Mouse (Mus musculus) midbrain, embryonic 15.5 days (tissue): Measurements from ENCODE around the gene Ppp1r27. TPM values are rescaled to one million over a fixed set of nuclear protein-coding genes. Genes with fewer than 3 reads are reported as not detected.
"Not testable (repeated sequence)": the region's sequence is repeated elsewhere in the genome, so short reads cannot be mapped to it uniquely, and the experiment has no call there.

ENCODE experiments used
- ATAC-seq: fragments of 200-750 bp; cut with Nextera tagmentation; replicated peaks from 2 replicates; pipeline ENCODE4 v1.8.0; 2017; ENCODE audit warnings: moderate TSS enrichment
- H3K27ac ChIP-seq: fragments of 300-500 bp; sonication (generic); 2 replicates; pipeline ENCODE4 v1.5.1; 2015; ENCODE audit warnings: mild to moderate bottlenecking, inconsistent platforms
- H3K27me3 ChIP-seq: fragments of 300-500 bp; sonication (generic); replicated peaks from 2 replicates; pipeline ENCODE4 v1.6.1; 2015; ENCODE audit warnings: inconsistent platforms
- H3K36me3 ChIP-seq: fragments of 300-500 bp; sonication (generic); replicated peaks from 2 replicates; pipeline ENCODE4 v1.6.1; 2015; ENCODE audit warnings: inconsistent platforms
- H3K4me1 ChIP-seq: fragments of 300-500 bp; sonication (generic); 2 replicates; pipeline ENCODE4 v1.6.1; 2015; ENCODE audit warnings: inconsistent platforms
- H3K4me2 ChIP-seq: fragments of 300-500 bp; sonication (generic); 2 replicates; pipeline ENCODE4 v1.6.1; 2015; ENCODE audit warnings: inconsistent platforms, mild to moderate bottlenecking, moderate library complexity
- H3K4me3 ChIP-seq: fragments of 300-500 bp; sonication (generic); 2 replicates; pipeline ENCODE4 v1.5.1; 2015; ENCODE audit warnings: mild to moderate bottlenecking, inconsistent platforms
- H3K9ac ChIP-seq: fragments of 300-500 bp; sonication (generic); 2 replicates; pipeline ENCODE4 v1.6.1; 2015; ENCODE audit warnings: mild to moderate bottlenecking, inconsistent platforms
- H3K9me3 ChIP-seq: fragments of 300-500 bp; sonication (generic); 2 replicates; pipeline ENCODE4 v1.6.1; 2016; ENCODE audit warnings: inconsistent platforms
- WGBS: fragments of 180-500 bp; shearing (Covaris S2); methylation state at CpG from one replicate; pipeline ENCODE4 v1.1.7; 2015; ENCODE audit warnings: mixed read lengths; 5-methylcytosine and 5-hydroxymethylcytosine counted together
- polyA plus RNA-seq: library from polyadenylated mRNA; unstranded; fragments of >200 nt; fragmentation: Nextera tagmentation; extraction: Ambion mirVana; gene quantifications from 2 replicates; pipeline ENCODE4 v1.2.1, GENCODE M21; 2015

The Ppp1r27 gene
- polyA plus RNA-seq, result not detected in 2 replicates

GRCm38 (mm10) chr11:120550810-120551440, at the start of gene Ppp1r27:
Gene Ppp1r27 (minus strand): TSS chr11:120551132.
- 92% methylated on average over 28 of the region's 28 CpGs for WGBS
- Histone ChIP-seq H3K27me3 (no peaks in the 10 kb centered on the region), H3K27ac (peak within 1 kb of the TSS; percentile 85), H3K9me3 (no peaks in the 10 kb centered on the region), H3K4me3 (peak within 1 kb of the TSS; percentile 99), H3K4me1 (peaks cover 27% of the 10 kb centered on the region), H3K36me3 (no peaks in the 10 kb centered on the region), H3K4me2 (peak within 1 kb of the TSS; percentile 91), H3K9ac (peak within 1 kb of the TSS; percentile 99)
- no peak for ATAC-seq

DNA sequence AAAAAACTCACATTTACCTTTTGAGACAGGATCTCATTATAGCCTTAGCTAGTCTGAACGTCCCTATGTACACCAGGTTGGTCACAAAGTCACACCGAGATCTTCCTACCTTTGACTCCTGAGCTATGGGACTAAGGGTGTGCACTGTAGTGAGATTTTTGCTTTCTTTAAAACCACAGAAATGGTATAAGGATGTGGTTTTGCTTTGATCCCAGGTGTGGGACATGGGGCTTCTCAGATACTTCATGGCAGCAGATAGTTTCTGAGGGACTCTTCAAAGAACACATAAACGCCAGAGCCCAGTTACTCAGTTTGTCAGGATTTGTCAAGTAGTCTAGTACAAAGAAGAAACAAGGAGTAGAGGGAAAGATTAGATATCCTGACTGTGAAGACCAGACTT, 49.8 kb upstream of the Ppp1r27 start:
- Histone ChIP-seq H3K4me3 (no peak overlapping the region), H3K27me3 (no peaks in the 10 kb centered on the region), H3K4me1 (peaks cover 27% of the 10 kb centered on the region), H3K9ac (no peak overlapping the region), H3K9me3 (no peaks in the 10 kb centered on the region), H3K4me2 (no peak overlapping the region), H3K36me3 (peaks cover 41% of the 10 kb centered on the region), H3K27ac (no peak overlapping the region)
- 94% methylated on average over 3 of the region's 3 CpGs for WGBS
- no peak for ATAC-seq

GRCm38 (mm10) chr11:120598990-120599549, 48.1 kb upstream of the Ppp1r27 start:
- Histone ChIP-seq H3K36me3 (peaks cover 42% of the 10 kb centered on the region), H3K9me3 (no peaks in the 10 kb centered on the region), H3K4me3 (peak overlapping the region; percentile 92), H3K4me1 (peaks cover 27% of the 10 kb centered on the region), H3K4me2 (peak overlapping the region; percentile 86), H3K27ac (peak overlapping the region; percentile 91), H3K9ac (peak overlapping the region; percentile 75), H3K27me3 (no peaks in the 10 kb centered on the region)
- ATAC-seq, result peak; percentile 10; the same call in 1 of the 2 replicates
- 50% methylated on average over 17 of the region's 17 CpGs for WGBS

- peak within 1 kb of the TSS; percentile 91 for H3K27ac ChIP-seq
- peak; percentile 97 for ATAC-seq
- under 1% methylated on average over 82 of the region's 88 CpGs for WGBS
- H3K9me3 ChIP-seq, result no peaks in the 10 kb centered on the region
- peak within 1 kb of the TSS; percentile 90 for H3K9ac ChIP-seq
- peaks cover 27% of the 10 kb centered on the region for H3K4me1 ChIP-seq
- peak within 1 kb of the TSS; percentile 92 for H3K4me2 ChIP-seq
- peak within 1 kb of the TSS; percentile 92 for H3K4me3 ChIP-seq
- H3K36me3 ChIP-seq, result peaks cover 48% of the 10 kb centered on the region
- no peaks in the 10 kb centered on the region for H3K27me3 ChIP-seq
Measured at GRCm38 (mm10) chr11:120598283-120598989, 47.5 kb upstream of the Ppp1r27 start, which contains the start of the genes Alyref and Anapc11. Gene Alyref (minus strand): TSS chr11:120598365. Gene Anapc11 (plus strand): TSS chr11:120598421.

GRCm38 (mm10) chr11:120597240-120598235, 46.6 kb upstream of the Ppp1r27 start:
- 6% methylated on average over 75 of the region's 99 CpGs for WGBS
- Histone ChIP-seq H3K36me3 (peaks cover 50% of the 10 kb centered on the region), H3K9me3 (no peaks in the 10 kb centered on the region), H3K27ac (peak overlapping the region; percentile 91), H3K4me1 (peaks cover 27% of the 10 kb centered on the region), H3K27me3 (no peaks in the 10 kb centered on the region), H3K9ac (peak overlapping the region; percentile 90), H3K4me2 (peak overlapping the region; percentile 92), H3K4me3 (peak overlapping the region; percentile 92)
- peak; percentile 72; the same call in 1 of the 2 replicates for ATAC-seq

DNA sequence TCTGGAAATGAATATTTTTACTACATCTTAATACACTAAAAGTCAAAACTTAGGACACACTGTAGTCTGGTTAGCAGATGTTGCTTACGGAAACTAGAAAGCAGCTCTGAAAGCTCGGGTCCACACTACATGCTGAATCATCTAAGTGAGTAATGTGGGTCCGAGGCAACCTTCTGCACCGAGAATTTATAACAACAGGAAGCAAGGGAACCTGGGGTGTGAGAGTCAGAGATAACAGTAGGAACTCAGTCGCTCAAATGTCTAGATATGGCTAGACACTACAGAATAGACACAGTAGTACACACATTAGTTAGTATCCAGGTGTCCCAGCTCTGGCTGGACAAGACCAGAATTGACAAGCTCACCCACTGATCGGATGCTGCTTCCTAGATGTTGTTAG, 37.6 kb upstream of the Ppp1r27 start:
- WGBS, result 95% methylated on average over 6 of the region's 6 CpGs
- no peaks in the 10 kb centered on the region for H3K4me1 ChIP-seq
- H3K4me2 ChIP-seq, result no peak overlapping the region
- ATAC-seq, result no peak
- no peak overlapping the region for H3K27ac ChIP-seq
- peaks cover 53% of the 10 kb centered on the region for H3K36me3 ChIP-seq
- H3K27me3 ChIP-seq, result no peaks in the 10 kb centered on the region
- H3K4me3 ChIP-seq, result no peak overlapping the region
- no peak overlapping the region for H3K9ac ChIP-seq
- no peaks in the 10 kb centered on the region for H3K9me3 ChIP-seq

DNA sequence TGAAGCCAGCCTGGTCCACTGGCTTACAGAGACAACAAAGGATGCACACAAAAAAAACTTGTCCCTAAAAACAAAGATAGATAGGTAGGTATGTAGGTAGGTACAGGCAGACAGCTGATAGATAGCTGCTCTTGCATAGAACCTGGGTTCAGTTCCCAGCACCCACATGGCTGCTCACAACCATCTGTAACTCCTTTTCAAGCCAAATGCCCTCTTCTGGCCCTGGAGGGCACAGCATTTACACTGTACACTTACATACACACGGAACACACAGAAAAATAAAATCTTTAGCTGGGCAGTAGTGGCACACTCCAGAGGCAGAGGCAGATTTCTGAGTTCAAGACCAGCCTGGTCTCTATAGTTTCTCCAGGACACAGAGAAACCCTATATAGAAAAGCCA, 33.0 kb upstream of the Ppp1r27 start:
- no peaks in the 10 kb centered on the region for H3K9me3 ChIP-seq
- H3K36me3 ChIP-seq, result peaks cover 40% of the 10 kb centered on the region
- no peak overlapping the region for H3K4me3 ChIP-seq
- no peak overlapping the region for H3K27ac ChIP-seq
- no peak overlapping the region for H3K4me2 ChIP-seq
- WGBS, result 97% methylated on average over 1 of the region's 1 CpGs
- no peak for ATAC-seq
- H3K9ac ChIP-seq, result no peak overlapping the region
- H3K27me3 ChIP-seq, result no peaks in the 10 kb centered on the region
- H3K4me1 ChIP-seq, result peaks cover 26% of the 10 kb centered on the region

DNA sequence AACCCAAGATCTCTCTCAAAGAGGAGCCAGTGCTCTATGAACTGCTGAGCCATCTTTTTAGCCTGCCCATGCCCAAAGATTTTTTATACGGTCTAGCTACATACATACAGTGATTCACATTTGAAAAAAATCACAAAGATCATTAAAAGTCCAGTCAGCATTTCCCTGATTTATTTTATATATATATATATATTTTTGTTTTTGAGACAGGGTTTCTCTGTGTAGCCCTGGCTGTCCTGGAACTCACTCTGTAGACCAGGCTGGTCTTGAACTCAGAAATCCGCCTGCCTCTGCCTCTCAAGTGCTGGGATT, 32.0 kb upstream of the Ppp1r27 start:
- H3K4me2 ChIP-seq, H3K4me3 ChIP-seq, H3K9me3 ChIP-seq, H3K27me3 ChIP-seq, ATAC-seq, H3K9ac ChIP-seq: not testable (repeated sequence)
- Histone ChIP-seq H3K4me1 (peaks cover 28% of the 10 kb centered on the region), H3K27ac (peak overlapping the region; percentile 95; the same call in 1 of the 2 replicates), H3K36me3 (peaks cover 44% of the 10 kb centered on the region)
- 88% methylated on average over 2 of the region's 2 CpGs for WGBS

DNA sequence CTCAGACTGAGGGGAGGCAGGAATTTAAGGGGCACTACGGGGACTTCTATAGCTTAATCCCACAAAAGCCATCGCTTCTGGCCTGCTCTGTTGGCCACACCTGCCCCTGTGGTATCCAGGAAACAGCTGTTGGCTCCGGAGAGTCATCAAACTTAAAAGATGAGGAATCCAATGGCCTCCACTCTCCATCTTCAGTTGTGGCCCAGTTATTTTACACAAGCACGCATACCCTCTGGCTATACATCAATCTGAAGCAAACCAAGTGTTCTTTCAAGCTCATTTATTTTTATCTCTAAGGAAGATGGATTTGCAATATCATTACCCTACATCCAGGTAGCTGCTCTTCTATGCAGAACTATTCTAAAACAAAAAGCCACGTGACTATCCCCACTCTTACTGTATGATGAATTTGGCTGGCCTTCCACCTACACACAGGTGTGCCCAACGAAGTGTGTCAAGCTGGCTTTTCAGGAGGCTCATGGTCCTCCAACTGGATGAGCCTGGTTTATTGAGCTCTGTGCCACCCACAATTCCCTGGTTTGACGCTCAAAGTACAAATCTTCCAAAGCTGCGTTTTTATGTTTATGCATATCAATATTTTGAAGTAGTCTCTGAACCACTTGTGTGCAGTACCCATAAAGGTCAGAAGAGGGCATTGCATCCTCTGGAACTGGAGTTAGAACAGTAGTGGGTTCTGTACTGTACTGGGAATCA, 31.5 kb upstream of the Ppp1r27 start:
- peaks cover 42% of the 10 kb centered on the region for H3K36me3 ChIP-seq
- H3K9me3 ChIP-seq, result no peaks in the 10 kb centered on the region
- H3K4me3 ChIP-seq, result peak overlapping the region; percentile 90
- H3K9ac ChIP-seq, result peak overlapping the region; percentile 92
- H3K27me3 ChIP-seq, result no peaks in the 10 kb centered on the region
- 69% methylated on average over 8 of the region's 8 CpGs for WGBS
- peak overlapping the region; percentile 98 for H3K4me2 ChIP-seq
- no peak for ATAC-seq
- H3K4me1 ChIP-seq, result peaks cover 28% of the 10 kb centered on the region
- H3K27ac ChIP-seq, result peak overlapping the region; percentile 95

- no peaks in the 10 kb centered on the region for H3K27me3 ChIP-seq
- H3K27ac ChIP-seq, result peak within 1 kb of the TSS; percentile 95
- H3K4me1 ChIP-seq, result peaks cover 28% of the 10 kb centered on the region
- WGBS, result 5% methylated on average over 65 of the region's 75 CpGs
- peaks cover 36% of the 10 kb centered on the region for H3K36me3 ChIP-seq
- H3K9ac ChIP-seq, result peak within 1 kb of the TSS; percentile 92
- H3K4me2 ChIP-seq, result peak within 1 kb of the TSS; percentile 98
- no peaks in the 10 kb centered on the region for H3K9me3 ChIP-seq
- peak; percentile 73 for ATAC-seq
- H3K4me3 ChIP-seq, result peak within 1 kb of the TSS; percentile 90
Measured at GRCm38 (mm10) chr11:120581490-120582267, 30.7 kb upstream of the Ppp1r27 start, which contains the start of gene Arhgdia. Gene Arhgdia (minus strand): TSS chr11:120581624.
